Mouse (Mus musculus): Measurements from ENCODE around the gene Neurl4. TPM values are rescaled to one million over a fixed set of nuclear protein-coding genes. Genes with fewer than 3 reads are reported as not detected.

Neurl4 gene
- polyA plus RNA-seq, 1 experiment from 2014 or later: 7.2 TPM

DNA sequence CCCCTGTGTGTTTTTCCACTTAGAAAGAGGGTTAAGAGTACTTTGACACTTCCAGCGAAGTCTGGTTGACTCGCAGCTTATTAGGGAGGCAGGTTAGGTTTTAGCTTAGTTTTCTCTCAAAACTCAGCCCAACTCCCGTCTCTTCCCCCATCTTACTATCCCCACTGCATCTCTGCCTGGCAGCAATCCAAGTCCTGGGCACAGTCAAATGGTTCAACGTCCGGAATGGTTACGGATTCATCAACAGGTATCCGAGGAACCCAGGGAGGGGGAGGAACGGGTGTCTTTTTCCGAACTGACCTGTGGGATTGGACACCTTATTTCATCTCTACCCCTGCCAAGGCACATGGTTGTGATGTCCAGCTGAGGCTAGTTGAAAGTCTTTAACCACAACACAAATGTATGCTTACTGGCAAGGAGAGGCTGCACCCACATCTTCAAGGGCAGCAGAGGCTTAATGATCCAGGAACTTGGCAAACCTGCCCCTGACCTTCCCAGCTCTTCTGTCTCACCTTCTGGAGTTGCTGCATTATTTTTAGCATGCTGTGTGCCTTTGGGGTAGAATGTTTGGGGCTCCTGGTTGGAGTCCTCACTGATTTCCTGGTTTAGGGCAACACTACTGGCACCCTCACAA lies 36.0 kb downstream of the Neurl4 start:
- 23% methylated on average over 9 of the region's 9 CpGs for WGBS
- Histone ChIP-seq H3K9ac (no peak overlapping the region), H3K4me3 (replicated peaks) (peak overlapping the region; percentile 49), H3K27me3 (replicated peaks) (peaks cover 9% of the 10 kb centered on the region; the same call in 1 of the 2 replicates), H3K4me2 (peak overlapping the region; percentile 98), H3K36me3 (no peaks in the 10 kb centered on the region), H3K27ac (no peak overlapping the region; the same call in 1 of the 2 replicates), H3K4me1 (peaks cover 39% of the 10 kb centered on the region), H3K9me3 (no peaks in the 10 kb centered on the region)
- no peak for ATAC-seq (ENCODE audit: insufficient read depth, low FRiP score, low read depth)

DNA sequence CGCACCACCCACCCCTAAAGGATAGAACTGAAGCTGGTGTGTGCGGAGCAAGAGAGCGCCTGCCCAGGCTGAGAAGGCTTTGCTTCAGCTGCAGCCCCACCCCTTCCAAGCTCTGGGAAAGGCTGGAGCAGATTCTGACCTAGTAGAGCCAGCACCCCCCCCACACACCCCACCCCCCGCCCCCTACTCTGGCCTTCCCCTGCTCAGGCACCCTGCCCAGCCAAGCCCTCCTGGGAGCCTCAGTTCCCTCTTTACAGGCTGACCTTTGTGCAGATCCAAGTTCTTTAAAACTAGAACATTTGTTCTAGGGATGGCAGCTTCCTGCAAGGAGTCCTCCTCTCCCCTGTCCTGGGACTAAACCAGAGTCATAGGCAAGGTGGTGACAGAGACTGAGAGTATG lies 36.5 kb downstream of the Neurl4 start:
- Histone ChIP-seq H3K4me1 (peaks cover 39% of the 10 kb centered on the region), H3K9me3 (no peaks in the 10 kb centered on the region), H3K4me3 (replicated peaks) (no peak overlapping the region), H3K36me3 (no peaks in the 10 kb centered on the region), H3K4me2 (peak overlapping the region; percentile 98; the same call in 1 of the 2 replicates), H3K9ac (no peak overlapping the region), H3K27ac (no peak overlapping the region; the same call in 1 of the 2 replicates), H3K27me3 (replicated peaks) (peaks cover 9% of the 10 kb centered on the region; the same call in 1 of the 2 replicates)
- WGBS: 34% methylated on average over 4 of the region's 4 CpGs
- no peak for ATAC-seq (ENCODE audit: insufficient read depth, low FRiP score, low read depth)

DNA sequence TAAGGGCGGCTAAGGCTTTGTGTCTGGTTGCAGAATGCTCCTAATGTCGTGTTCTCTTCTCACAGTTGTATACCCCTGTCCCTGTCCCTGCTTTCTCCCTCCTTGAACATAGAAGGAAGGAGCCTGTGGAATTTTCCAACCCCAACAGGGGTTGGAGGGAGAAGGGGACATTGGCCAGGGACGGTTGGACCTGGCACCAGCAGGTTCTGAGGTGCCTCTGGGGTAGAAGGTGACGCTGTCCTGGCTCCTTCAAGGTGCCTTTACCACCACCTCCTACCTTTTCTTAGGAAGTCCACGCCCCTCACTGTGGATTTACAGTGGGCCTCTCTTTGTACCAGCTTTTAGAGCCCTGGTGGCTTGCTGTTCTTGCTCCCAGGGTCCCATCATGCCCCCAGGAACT lies 37.0 kb downstream of the Neurl4 start:
- Histone ChIP-seq H3K9ac (no peak overlapping the region), H3K4me3 (replicated peaks) (no peak overlapping the region), H3K27me3 (replicated peaks) (peaks cover 9% of the 10 kb centered on the region; the same call in 1 of the 2 replicates), H3K36me3 (no peaks in the 10 kb centered on the region), H3K4me1 (peaks cover 39% of the 10 kb centered on the region), H3K27ac (no peak overlapping the region; the same call in 1 of the 2 replicates), H3K9me3 (no peaks in the 10 kb centered on the region), H3K4me2 (no peak overlapping the region)
- 73% methylated on average over 5 of the region's 5 CpGs for WGBS
- no peak for ATAC-seq (ENCODE audit: insufficient read depth, low FRiP score, low read depth)

GRCm38 (mm10) chr11:69938401-69938979 lies 37.6 kb downstream of the Neurl4 start:
- Histone ChIP-seq H3K27ac (no peak overlapping the region), H3K36me3 (no peaks in the 10 kb centered on the region), H3K9me3 (no peaks in the 10 kb centered on the region), H3K4me3 (replicated peaks) (no peak overlapping the region), H3K4me1 (peaks cover 39% of the 10 kb centered on the region), H3K9ac (no peak overlapping the region), H3K27me3 (replicated peaks) (peaks cover 9% of the 10 kb centered on the region; the same call in 1 of the 2 replicates), H3K4me2 (no peak overlapping the region)
- 29% methylated on average over 9 of the region's 9 CpGs for WGBS
- no peak for ATAC-seq (ENCODE audit: insufficient read depth, low FRiP score, low read depth)

DNA sequence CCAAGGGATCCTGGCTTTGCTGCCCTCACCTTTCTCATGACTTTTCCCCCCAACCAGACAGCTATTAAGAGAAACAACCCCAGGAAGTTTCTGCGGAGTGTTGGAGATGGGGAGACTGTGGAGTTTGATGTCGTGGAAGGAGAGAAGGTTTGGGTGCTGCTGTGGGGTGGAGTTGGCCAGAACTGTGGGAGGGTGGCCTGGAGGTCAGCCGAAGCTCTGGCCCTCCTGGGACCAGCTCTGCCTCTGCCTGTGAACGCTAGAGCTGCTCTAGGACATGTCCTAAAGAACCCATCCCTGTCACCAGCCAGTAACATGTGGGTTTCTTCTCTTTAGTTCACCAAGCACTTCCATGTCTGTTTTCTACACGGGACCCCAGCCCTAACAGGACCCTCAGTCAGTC lies 38.3 kb downstream of the Neurl4 start:
- no peak overlapping the region for H3K4me3 ChIP-seq (replicated peaks)
- peaks cover 9% of the 10 kb centered on the region; the same call in 1 of the 2 replicates for H3K27me3 ChIP-seq (replicated peaks)
- H3K9ac ChIP-seq: no peak overlapping the region
- no peaks in the 10 kb centered on the region for H3K36me3 ChIP-seq
- ATAC-seq (ENCODE audit: insufficient read depth, low FRiP score, low read depth): no peak
- no peak overlapping the region for H3K4me2 ChIP-seq
- H3K9me3 ChIP-seq: no peaks in the 10 kb centered on the region
- no peak overlapping the region for H3K27ac ChIP-seq
- WGBS: 66% methylated on average over 5 of the region's 5 CpGs
- H3K4me1 ChIP-seq: peaks cover 36% of the 10 kb centered on the region

DNA sequence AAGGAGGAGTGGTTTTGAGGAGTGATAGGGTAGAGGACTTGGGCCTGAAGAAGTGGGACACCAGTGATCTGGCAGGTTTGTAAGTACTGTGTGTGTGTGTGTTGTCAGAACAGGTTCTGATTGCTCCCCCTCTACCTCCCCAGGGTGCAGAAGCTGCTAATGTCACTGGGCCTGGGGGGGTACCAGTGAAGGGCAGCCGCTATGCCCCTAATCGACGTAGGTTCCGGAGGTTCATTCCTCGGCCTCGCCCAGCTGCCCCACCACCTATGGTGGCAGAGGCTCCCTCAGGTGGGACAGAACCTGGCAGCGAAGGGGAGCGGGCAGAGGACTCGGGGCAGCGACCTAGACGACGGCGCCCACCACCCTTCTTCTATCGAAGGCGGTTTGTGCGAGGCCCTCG lies 38.9 kb downstream of the Neurl4 start:
- 93% methylated on average over 17 of the region's 17 CpGs for WGBS
- Histone ChIP-seq H3K36me3 (no peaks in the 10 kb centered on the region), H3K9me3 (no peaks in the 10 kb centered on the region), H3K4me3 (replicated peaks) (no peak overlapping the region), H3K9ac (no peak overlapping the region), H3K27ac (no peak overlapping the region), H3K4me2 (no peak overlapping the region), H3K4me1 (peaks cover 31% of the 10 kb centered on the region), H3K27me3 (replicated peaks) (peaks cover 9% of the 10 kb centered on the region; the same call in 1 of the 2 replicates)
- no peak for ATAC-seq (ENCODE audit: insufficient read depth, low FRiP score, low read depth)

DNA sequence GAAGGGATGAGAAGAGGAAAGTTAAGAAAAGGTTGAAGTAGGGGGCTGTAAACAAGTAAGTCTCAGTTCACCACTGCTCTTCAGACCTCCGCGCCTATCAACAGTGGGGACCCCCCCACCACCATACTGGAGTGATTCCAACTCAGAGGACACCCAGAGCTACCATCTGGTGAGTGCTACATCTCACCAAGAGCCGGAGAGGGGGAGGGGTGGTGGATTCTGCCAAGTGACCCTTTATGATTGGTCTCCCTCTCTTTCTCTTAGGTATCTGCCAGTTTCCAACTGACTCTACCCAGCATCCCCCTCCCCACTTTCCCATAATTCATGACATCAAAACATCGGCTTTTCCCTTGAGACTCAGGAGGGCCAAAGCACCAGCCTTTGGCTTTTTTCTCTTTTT lies 40.1 kb downstream of the Neurl4 start:
- peaks cover 6% of the 10 kb centered on the region; the same call in 1 of the 2 replicates for H3K27me3 ChIP-seq (replicated peaks)
- H3K4me2 ChIP-seq: no peak overlapping the region
- peaks cover 4% of the 10 kb centered on the region; the same call in 1 of the 2 replicates for H3K36me3 ChIP-seq
- ATAC-seq (ENCODE audit: insufficient read depth, low FRiP score, low read depth): no peak
- WGBS: 80% methylated on average over 4 of the region's 4 CpGs
- peaks cover 27% of the 10 kb centered on the region for H3K4me1 ChIP-seq
- H3K9ac ChIP-seq: no peak overlapping the region
- H3K27ac ChIP-seq: no peak overlapping the region
- H3K9me3 ChIP-seq: no peaks in the 10 kb centered on the region
- H3K4me3 ChIP-seq (replicated peaks): no peak overlapping the region

GRCm38 (mm10) chr11:69945216-69945615 lies 44.3 kb downstream of the Neurl4 start:
- Histone ChIP-seq H3K4me2 (0 out of 2 replicates have a peak overlapping the region, but pooled peaks have one; percentile 8), H3K27me3 (replicated peaks) (no peaks in the 10 kb centered on the region), H3K4me1 (peaks cover 28% of the 10 kb centered on the region), H3K4me3 (replicated peaks) (no peak overlapping the region), H3K9ac (no peak overlapping the region), H3K36me3 (peaks cover 4% of the 10 kb centered on the region; the same call in 1 of the 2 replicates), H3K27ac (no peak overlapping the region), H3K9me3 (no peaks in the 10 kb centered on the region)
- WGBS: 66% methylated on average over 13 of the region's 13 CpGs
- no peak for ATAC-seq (ENCODE audit: insufficient read depth, low FRiP score, low read depth)

DNA sequence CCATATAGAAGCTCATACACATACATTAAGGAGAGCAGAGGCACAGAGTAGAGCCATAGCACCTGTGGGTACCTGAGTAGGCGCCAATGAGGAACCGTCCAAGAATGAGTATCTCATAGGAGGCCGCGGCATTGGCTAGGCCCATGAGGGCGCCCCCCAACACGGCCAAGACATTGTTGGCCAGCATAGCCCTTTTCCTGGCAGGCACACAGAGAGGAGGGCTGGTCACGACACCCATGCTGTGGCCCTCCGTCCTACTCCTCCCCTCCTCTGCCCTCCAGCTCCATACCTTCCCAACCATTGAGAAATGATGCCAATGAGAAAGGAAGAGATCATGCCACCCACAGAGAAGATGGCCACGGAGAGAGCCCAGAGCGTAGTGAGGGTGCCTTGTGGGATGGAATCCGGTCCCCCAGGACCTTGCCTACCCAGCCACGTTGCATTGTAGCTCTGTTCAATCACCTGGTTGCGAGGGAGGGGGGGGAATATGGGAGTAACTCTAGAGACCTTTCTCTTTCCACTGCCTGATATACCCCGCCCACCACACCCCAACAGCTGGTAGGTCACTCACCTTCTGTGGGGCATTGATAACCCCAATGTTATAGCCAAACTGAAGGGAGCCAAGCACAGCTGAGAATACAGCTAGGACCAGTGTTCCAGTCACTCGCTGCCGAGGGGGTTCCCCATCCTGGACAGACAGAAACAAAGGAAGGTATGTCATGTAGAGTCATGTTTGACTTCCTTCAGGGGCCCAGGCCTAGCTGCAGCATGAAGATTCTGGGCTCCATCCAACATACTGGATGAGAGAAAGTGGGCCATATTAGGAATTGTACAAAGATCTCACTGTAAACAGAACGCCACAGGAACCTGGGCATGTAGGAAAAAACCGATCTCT lies 45.4 kb downstream of the Neurl4 start:
- 84% methylated on average over 18 of the region's 18 CpGs for WGBS
- peak overlapping the region; percentile 90 for H3K27ac ChIP-seq

DNA sequence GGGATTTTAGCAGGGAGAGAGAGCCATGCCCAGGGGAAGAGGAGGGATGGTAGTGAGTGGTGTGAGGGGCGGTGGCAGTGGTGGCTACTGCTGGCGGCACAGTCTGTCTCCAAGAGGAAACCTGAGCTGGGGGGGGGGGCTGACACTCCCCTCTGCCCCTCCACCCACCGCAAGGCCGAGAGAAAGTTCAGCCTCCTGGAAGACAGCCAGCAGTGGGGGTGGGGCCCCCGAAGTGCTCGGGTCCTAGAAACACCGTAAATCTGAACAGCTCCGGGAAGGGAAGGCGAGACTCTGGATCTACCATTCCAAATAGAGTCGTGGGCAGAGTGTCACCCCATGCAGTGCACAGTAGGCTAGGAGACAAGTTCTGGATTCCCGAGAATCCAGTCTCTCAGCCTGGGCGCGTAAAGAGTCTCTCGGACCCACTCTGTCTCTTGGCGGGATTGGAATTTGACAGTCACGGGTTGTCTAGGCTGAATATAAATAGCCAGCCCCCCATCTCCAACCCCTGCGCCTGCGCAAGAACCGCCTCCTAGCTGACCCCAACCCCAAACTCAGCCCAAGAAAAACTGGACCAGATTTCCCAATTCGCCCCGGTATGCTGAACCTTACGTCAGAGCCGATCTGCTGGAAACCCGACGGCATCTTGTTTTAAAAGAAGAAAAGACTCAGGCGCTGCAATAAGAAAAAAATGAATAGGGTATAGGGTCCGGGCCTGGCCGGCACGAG lies 46.6 kb downstream of the Neurl4 start:
- Histone ChIP-seq H3K9ac (peak overlapping the region; percentile 37), H3K9me3 (no peaks in the 10 kb centered on the region), H3K4me1 (peaks cover 28% of the 10 kb centered on the region), H3K36me3 (peaks cover 4% of the 10 kb centered on the region; the same call in 1 of the 2 replicates), H3K4me2 (peak overlapping the region; percentile 85), H3K4me3 (replicated peaks) (peak overlapping the region; percentile 58), H3K27me3 (replicated peaks) (no peaks in the 10 kb centered on the region), H3K27ac (peak overlapping the region; percentile 90)
- 5% methylated on average over 29 of the region's 29 CpGs for WGBS
- ATAC-seq (ENCODE audit: insufficient read depth, low FRiP score, low read depth): peak; percentile 19; the same call in 1 of the 2 replicates

More for the DNA sequence above, 45.4 kb downstream of the Neurl4 start:
- Histone ChIP-seq H3K27me3 (replicated peaks) (no peaks in the 10 kb centered on the region), H3K4me3 (replicated peaks) (peak overlapping the region; percentile 58), H3K4me2 (peak overlapping the region; percentile 85), H3K36me3 (peaks cover 4% of the 10 kb centered on the region; the same call in 1 of the 2 replicates), H3K4me1 (peaks cover 28% of the 10 kb centered on the region), H3K9me3 (no peaks in the 10 kb centered on the region), H3K9ac (no peak overlapping the region)
- peak; percentile 36; the same call in 1 of the 2 replicates for ATAC-seq (ENCODE audit: insufficient read depth, low FRiP score, low read depth)
